Mouse (Mus musculus): ENCODE measurements around the gene Pacsin2.

GRCm38 (mm10) chr15:83430419-83430818 lies 34.0 kb downstream of the Pacsin2 start:
- no peak for TF ChIP-seq ZMIZ1 (IDR thresholded peaks at IDR 0.05; ENCODE audit: low read depth, low read length)
- no peak for TF ChIP-seq POLR2A (IDR thresholded peaks at IDR 0.05; ENCODE audit: low read depth, low read length)
- no peak for TF ChIP-seq ZKSCAN1 (IDR thresholded peaks at IDR 0.05; ENCODE audit: borderline replicate concordance, low read depth, low read length)
- no peak for TF ChIP-seq TBP (conservative IDR thresholded peaks at IDR 0.05; ENCODE audit: low read depth, low read length)
- no peak for TF ChIP-seq CHD2 (IDR thresholded peaks at IDR 0.05; ENCODE audit: low read length)
- TF ChIP-seq CTCF (conservative IDR thresholded peaks at IDR 0.05 in 1 of 2, IDR thresholded peaks at IDR 0.05 in 1 of 2; ENCODE audit: low read depth in 2 of 2, low read length in 2 of 2), result no peak
- peak; percentile 45; the same call in 1 of the 2 replicates for TF ChIP-seq EP300 (IDR thresholded peaks at IDR 0.05; ENCODE audit: low read length)
- TF ChIP-seq ZNF384 (IDR thresholded peaks at IDR 0.05; ENCODE audit: low read depth, low read length), result no peak
- TF ChIP-seq E2F4 (IDR thresholded peaks at IDR 0.05; ENCODE audit: insufficient replicate concordance, low read depth, low read length), result no peak
- TF ChIP-seq MAZ (IDR thresholded peaks at IDR 0.05; ENCODE audit: low read depth, low read length), result no peak
- TF ChIP-seq NRF1 (IDR thresholded peaks at IDR 0.05; ENCODE audit: low read depth, low read length), result no peak
- no peak for TF ChIP-seq KAT2A (IDR thresholded peaks at IDR 0.05; ENCODE audit: insufficient replicate concordance, low read length)
- no peak for TF ChIP-seq GABPA (IDR thresholded peaks at IDR 0.05; ENCODE audit: insufficient replicate concordance, low read depth, low read length)

Measured in CH12.LX (cell line).